Mouse (Mus musculus): Measurements from ENCODE around the gene Ccdc8.

- no peak for TF ChIP-seq CTCF (IDR thresholded peaks at IDR 0.05; ENCODE audit: low read depth)
- TF ChIP-seq EP300 (IDR thresholded peaks at IDR 0.05; ENCODE audit: low read depth) = no peak
These were observed 46.9 kb downstream of the Ccdc8 start for GRCm38 (mm10) chr7:17039373-17039772.

All from heart, postnatal 0 days (tissue).